Mouse (Mus musculus) left cerebral cortex, postnatal 14 days (tissue): ENCODE data around the gene Pik3r3. TPM values are rescaled to one million over a fixed set of nuclear protein-coding genes. Genes with fewer than 3 reads are reported as not detected.

Experiments
- DNase-seq, 2 experiments: peaks; one replicate each; pipeline ENCODE4 v3.0.0; 2021 to 2022; ENCODE audit warnings: low spot score in 2 of 2, mixed read lengths in 1 of 2
- intact Hi-C: fragments of 180-260 bp; cut with DNase I; formaldehyde crosslinking; loops from one replicate; pipeline ENCODE4 v1.15.1; 2025
- long read RNA-seq, 2 experiments: library from polyadenylated mRNA; stranded (forward); transcript quantifications; one replicate each; pipeline ENCODE4 v2.0.0; 2021
- total RNA-seq, 2 experiments: library from RNA; stranded (reverse); gene quantifications; 2 replicates each; pipeline ENCODE4 v1.2.3; 2021

Pik3r3 gene
- total RNA-seq, result 10 to 100 TPM; 39.6 to 46.0 TPM
- long read RNA-seq, experiment 1, full-length matches to known transcripts, result 4 of 15 reads
- long read RNA-seq, experiment 1, partial matches to known transcripts, result 9 of 15 reads
- long read RNA-seq, experiment 1, other reads (novel, unspliced or antisense), result 2 of 15 reads
- long read RNA-seq, experiment 2, full-length matches to known transcripts, result 6 of 11 reads
- long read RNA-seq, experiment 2, partial matches to known transcripts, result 1 of 11 reads
- long read RNA-seq, experiment 2, other reads (novel, unspliced or antisense), result 4 of 11 reads

GRCm38 (mm10) chr4:116221140-116221851, at the start of gene Pik3r3:
Gene Pik3r3, plus strand, starts transcription at chr4:116221618.
- intact Hi-C loops, result loop anchor here (5.0 to 10.0 kb wide), 2 partner anchors 44 to 184 kb away; no protein-coding TSS in a partner anchor

DNA sequence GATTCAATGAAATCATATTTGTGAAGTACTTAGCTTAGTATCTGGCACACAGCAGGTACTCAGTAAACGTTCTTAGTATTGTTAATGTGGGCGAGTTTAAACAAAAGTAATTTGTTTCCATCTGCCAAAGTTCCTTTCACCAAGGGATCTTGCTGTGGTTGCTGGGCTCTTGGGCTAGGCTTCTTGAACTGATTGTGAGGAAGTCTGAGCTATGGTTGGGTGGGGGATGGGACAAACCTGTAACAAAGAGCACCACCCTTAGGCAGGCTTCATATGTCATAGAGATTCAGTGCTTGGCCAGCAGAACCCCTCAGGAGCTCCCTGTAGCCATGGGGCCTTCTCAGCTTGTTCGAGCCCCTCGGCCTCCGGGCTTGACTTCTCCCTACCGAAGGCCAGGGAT, 48.3 kb upstream of the Pik3r3 start, which contains the start of the genes 1700042G07Rik and Gm49337:
1700042G07Rik (plus strand) TSS at position 301 of the 400 bp plus-strand sequence.
Gm49337 (plus strand) TSS at position 313 of the 400 bp plus-strand sequence.
- no peak for DNase-seq
- intact Hi-C loops, result no loop called here

More at GRCm38 (mm10) chr4:116221140-116221851, at the start of gene Pik3r3:
- DNase-seq, result peak; percentile 99

DNA sequence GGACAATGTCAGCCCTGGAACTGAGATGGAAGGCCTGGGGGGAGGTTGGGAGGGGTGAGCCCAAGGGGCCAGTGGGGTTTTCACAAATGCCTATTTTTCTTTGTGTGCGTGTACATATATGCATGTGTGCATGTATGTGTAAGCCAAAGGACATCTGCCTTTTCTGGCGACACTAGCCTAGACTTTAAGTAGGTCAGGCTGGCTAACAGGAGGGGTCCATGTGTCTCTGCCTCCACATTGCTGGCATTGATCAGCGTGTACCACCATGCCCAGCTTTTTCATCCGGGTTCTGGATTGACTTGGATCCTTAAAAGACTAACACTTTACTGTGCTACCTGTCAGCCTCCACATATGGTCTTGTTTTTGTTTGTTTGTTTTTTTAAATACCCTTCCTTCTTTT, 47.7 kb upstream of the Pik3r3 start:
- intact Hi-C loops, result no loop called here
- DNase-seq, result no peak

GRCm38 (mm10) chr4:116174466-116175116, 46.8 kb upstream of the Pik3r3 start:
- intact Hi-C loops, result loop anchor here (5.0 kb wide), 1 partner anchor 48 kb away; the partner anchor contains the start of gene Pik3r3
- DNase-seq, result no peak

DNA sequence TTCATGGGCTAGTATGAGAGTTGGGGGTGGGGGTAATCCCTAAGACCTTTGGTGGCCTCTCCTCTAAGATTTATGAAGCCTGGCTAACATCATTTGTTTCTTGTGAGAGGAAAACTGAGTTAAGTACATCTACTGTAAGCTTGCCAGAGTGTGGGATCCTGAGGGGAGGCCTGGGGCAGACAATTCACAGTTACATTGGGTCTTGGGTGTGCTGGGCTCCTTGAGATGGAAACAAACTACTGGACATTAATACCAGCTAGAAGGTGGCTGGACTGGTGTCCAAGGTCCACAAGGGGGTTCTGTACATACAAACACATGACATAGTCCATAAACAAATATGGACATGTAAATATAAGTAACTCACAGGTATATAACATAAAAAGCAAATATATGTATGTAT, 46.3 kb upstream of the Pik3r3 start:
- intact Hi-C loops, result loop anchor here (5.0 kb wide), 1 partner anchor 47 kb away; the partner anchor contains the start of gene Pik3r3
- no peak for DNase-seq

- DNase-seq, result peak; percentile 49 to 89
- intact Hi-C loops, result loop anchor here (5.0 kb wide), 1 partner anchor 46 kb away; the partner anchor contains the start of gene Pik3r3
Measured at GRCm38 (mm10) chr4:116175711-116176542, 45.5 kb upstream of the Pik3r3 start.

DNA sequence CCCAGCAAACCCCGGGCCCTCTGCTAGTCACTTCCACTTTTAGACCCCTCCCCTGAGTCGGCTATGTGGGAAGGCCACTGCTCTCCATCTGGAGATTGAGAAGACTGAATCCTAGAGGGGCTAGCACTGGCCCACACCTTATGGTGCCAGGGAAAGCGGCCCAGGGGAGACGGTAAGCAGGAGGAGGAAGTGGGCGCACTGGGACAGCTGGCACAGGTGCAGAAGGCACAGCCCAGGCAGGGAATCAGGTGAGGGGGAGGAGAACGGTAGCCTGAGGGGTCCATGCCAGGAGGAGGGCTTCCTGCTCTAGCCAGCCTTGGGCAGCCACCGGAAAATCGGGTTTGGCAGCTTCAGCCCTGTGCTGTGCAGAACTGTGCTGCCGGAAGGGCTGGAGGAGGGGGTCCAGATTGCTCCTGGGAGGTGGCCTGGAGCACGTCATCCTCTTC, 44.9 kb upstream of the Pik3r3 start:
- intact Hi-C loops, result loop anchor here (5.0 kb wide), 1 partner anchor 46 kb away; the partner anchor contains the start of gene Pik3r3
- peak; percentile 72 to 88 for DNase-seq

DNA sequence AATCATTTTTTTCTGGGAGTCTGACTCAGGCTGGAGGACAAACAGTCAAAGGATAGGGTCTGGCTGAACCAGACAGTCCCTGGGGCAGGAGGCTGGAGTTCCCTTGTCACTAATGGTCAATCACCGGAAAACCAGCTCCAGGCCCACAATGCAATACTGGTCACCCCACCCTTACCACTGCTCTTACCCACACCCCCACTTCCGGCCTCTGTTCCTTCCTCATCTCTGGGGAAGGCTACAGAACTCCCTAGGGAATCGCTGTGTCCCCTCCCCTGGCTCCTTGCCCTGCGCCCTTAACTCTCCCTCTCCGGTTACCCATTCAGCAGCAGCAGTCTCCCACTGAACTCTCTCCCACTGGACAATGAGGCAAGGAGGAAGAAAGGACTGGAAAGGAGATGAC, 44.3 kb upstream of the Pik3r3 start:
- intact Hi-C loops, result loop anchor here (5.0 kb wide), 1 partner anchor 45 kb away; the partner anchor contains the start of gene Pik3r3
- DNase-seq, result peak in 1 of 2 experiments; percentile 34

DNA sequence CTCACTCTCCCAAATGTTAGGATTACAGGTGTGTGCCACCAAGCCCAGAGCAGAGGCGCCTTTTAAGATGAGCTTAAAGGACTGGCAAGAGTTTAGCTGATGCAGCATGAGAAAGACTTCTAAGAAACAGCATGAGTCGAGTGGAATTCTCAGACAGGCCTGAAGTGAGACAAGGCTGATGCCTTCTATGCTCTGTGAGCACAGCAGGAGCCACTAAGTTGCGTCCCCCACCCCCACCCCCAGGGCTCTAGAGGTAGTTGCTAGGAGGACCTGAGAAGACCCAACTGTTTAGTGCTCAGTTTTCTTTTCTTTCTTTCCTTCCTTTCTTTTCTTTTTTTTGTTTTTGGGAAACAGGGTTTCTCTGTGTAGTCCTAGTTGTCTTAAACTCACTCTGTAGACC, 39.3 kb upstream of the Pik3r3 start:
- no peak for DNase-seq
- intact Hi-C loops, result no loop called here

DNA sequence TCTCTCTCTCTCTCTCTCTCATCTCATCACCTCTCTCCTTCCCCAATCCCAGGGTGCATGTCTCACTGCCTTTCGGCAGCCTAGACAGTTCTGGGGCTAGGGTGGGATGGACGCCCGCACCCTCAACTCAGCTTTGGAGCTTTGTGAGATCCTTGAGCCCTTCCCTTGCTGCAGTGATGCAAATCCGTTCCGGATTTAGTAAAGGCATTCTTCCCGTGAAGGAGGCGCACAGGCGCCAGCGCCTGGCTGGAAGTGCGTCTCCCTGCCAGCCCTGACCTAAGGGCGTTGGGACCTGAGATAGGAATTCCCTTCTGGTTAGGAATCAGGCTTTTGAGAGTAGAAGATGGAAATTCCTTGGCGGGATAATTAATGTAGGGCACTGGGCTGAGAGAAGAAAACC, 38.7 kb upstream of the Pik3r3 start:
- intact Hi-C loops, result no loop called here
- no peak for DNase-seq

GRCm38 (mm10) chr4:116185083-116185482, 36.3 kb upstream of the Pik3r3 start:
- intact Hi-C loops, result no loop called here
- no peak for DNase-seq

DNA sequence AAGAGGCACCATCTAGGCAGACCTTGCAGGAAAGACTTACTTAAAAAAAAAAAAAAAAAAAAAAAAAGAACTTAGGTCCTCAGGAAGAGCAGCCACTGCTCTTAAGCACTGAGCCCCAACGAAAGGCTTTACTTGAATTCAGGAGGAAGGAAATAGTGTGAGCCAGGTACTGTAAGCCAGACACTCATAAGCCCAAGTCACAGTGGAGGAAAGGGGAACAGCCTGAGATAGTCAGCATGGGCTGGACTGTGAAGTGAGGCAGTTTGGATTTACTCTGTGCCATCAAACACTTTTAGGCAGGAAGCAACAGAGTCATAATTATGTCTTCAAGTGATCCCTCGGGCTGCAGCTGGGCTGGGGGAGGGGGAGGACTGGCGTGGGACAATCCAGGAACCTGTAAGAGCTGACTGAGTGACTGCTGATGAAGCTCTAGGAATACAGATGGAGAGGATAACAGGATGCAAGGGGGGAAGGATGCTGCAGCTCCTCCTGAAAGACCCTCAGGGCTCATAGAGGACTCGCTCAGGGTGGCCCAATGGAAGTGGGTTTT, 29.1 kb upstream of the Pik3r3 start:
- intact Hi-C loops, result no loop called here
- DNase-seq, result no peak

- intact Hi-C loops, result no loop called here
- no peak for DNase-seq
Measured at GRCm38 (mm10) chr4:116193583-116194383, 27.6 kb upstream of the Pik3r3 start.

- intact Hi-C loops, result no loop called here
- no peak for DNase-seq
Measured at GRCm38 (mm10) chr4:116198422-116198821, 23.0 kb upstream of the Pik3r3 start.

- intact Hi-C loops, result no loop called here
- no peak for DNase-seq
Measured at GRCm38 (mm10) chr4:116204422-116204821, 17.0 kb upstream of the Pik3r3 start.

DNA sequence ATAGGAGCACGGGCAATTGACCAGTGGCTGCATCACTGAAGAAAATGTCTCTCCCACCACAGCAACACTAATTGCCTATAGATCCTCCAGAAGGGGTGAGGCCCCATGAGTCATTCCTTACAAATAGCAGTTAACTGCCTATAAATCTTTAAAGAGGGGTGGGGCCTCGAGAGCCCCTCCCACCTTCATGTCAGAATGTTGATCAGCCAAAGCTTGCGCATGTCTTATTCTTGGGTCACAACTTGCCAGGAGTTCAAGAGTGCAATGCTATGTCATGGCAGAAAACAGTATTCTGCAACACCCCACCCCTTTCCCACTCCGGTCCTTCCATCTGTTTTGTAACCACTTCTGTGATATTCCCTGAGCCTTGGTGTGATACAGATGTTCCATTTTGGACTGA, 14.9 kb upstream of the Pik3r3 start:
- intact Hi-C loops, result no loop called here
- no peak for DNase-seq

GRCm38 (mm10) chr4:116208891-116209290, 12.5 kb upstream of the Pik3r3 start:
- DNase-seq, result no peak
- intact Hi-C loops, result no loop called here
